Mouse (Mus musculus) macrophage (primary cell): Measurements from ENCODE around the gene Tent4a. TPM values are rescaled to one million over a fixed set of nuclear protein-coding genes. Genes with fewer than 3 reads are reported as not detected.

ENCODE experiments used
- H3K27ac ChIP-seq: fragments of 350-480 bp; formaldehyde crosslinking; 2 replicates; pipeline ENCODE4 v1.9.0; 2021
- H3K36me3 ChIP-seq: fragments of 350-480 bp; formaldehyde crosslinking; 2 replicates; pipeline ENCODE4 v1.9.0; 2021; ENCODE audit errors: inconsistent target
- H3K4me3 ChIP-seq: fragments of 350-480 bp; formaldehyde crosslinking; 2 replicates; pipeline ENCODE4 v1.9.0; 2021; ENCODE audit errors: inconsistent target
- H3K79me2 ChIP-seq: fragments of 350-480 bp; formaldehyde crosslinking; 2 replicates; pipeline ENCODE4 v1.9.0; 2021; ENCODE audit errors: inconsistent target
- WGBS: methylation state at CpG from one replicate; pipeline ENCODE4 v1.1.7; 2026; ENCODE audit warnings: inconsistent platforms; ENCODE audit not compliant: missing documents; 5-methylcytosine and 5-hydroxymethylcytosine counted together
- polyA plus RNA-seq: library from polyadenylated mRNA; stranded (reverse); fragments of 250-400 nt; gene quantifications from 3 replicates; pipeline ENCODE4 v1.2.4, GENCODE M21; 2018; ENCODE audit warnings: inconsistent platforms

Tent4a gene
- polyA plus RNA-seq, 1 experiment from 2014 or later: 9.7 TPM

DNA sequence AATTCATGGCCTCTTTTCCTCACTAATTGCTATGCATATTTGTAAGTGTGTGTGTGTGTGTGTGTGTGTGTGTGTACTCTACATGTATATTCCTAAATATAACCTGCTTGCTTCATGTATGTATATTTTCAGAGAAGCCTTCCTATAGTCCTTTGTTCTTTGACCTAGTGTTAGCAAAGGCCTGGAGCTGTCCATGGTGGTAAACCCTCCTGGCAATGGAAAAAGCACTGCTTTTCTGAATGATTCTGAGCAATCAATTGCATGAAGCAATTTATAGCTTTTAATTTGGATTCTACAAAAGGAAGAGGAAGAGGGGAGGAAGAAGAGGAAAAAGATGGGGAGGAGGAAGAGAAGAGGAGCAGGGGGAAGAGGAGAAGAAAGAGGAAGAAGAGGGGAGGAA, 22.3 kb upstream of the Tent4a start:
- no peak overlapping the region for H3K27ac ChIP-seq
- H3K4me3 ChIP-seq: no peak overlapping the region
- H3K36me3 ChIP-seq: no peaks in the 10 kb centered on the region
- H3K79me2 ChIP-seq: no peaks in the 10 kb centered on the region

- no peaks in the 10 kb centered on the region for H3K79me2 ChIP-seq
- H3K36me3 ChIP-seq: no peaks in the 10 kb centered on the region
- no peak overlapping the region for H3K27ac ChIP-seq
- WGBS: 82% methylated on average over 6 of the region's 6 CpGs
- H3K4me3 ChIP-seq: no peak overlapping the region
These were observed 21.6 kb upstream of the Tent4a start for GRCm38 (mm10) chr13:69555957-69556482.

DNA sequence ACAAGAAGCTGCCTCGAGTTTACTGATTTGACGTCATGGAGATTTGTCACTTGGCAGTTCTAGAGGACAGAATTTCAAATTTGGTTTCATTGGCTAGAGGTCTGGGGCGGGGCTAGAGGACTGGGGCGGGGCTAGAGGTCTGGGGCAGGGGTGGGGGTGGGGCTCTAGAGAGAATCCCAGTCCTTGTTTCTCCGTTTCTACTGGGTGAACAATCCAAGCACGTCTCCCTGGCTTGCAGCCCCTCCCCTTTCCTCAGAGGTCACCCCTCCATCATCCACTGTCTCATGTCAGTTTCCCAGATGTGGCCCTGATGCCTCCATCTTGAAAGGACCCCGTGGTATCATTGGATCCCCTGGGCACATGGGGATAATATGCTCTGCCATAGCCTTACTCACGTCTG, 20.6 kb upstream of the Tent4a start:
- H3K79me2 ChIP-seq: no peaks in the 10 kb centered on the region
- H3K4me3 ChIP-seq: no peak overlapping the region
- H3K27ac ChIP-seq: no peak overlapping the region
- WGBS: 24% methylated on average over 8 of the region's 8 CpGs
- H3K36me3 ChIP-seq: no peaks in the 10 kb centered on the region

DNA sequence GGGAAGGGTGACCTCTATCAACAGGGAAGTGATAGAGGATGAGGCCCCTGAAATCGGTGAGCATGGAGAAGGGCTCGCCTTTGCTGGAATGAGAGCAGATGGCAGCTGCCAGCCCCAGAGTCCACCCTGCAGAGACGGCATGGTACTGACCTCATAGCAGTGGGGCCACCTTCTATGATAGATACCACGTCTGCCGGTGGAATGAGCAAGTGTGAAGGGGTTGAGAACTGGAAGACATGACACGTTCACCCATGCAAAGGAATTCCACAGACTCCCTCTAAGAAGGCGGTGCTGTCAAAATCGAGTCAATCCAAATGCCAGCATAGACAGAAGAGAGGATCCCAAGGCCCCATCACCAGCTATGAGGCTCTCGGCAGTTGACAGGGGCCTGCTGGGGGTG, 19.8 kb upstream of the Tent4a start:
- WGBS: 72% methylated on average over 8 of the region's 9 CpGs
- H3K4me3 ChIP-seq: no peak overlapping the region
- no peaks in the 10 kb centered on the region for H3K36me3 ChIP-seq
- H3K27ac ChIP-seq: no peak overlapping the region
- H3K79me2 ChIP-seq: no peaks in the 10 kb centered on the region

DNA sequence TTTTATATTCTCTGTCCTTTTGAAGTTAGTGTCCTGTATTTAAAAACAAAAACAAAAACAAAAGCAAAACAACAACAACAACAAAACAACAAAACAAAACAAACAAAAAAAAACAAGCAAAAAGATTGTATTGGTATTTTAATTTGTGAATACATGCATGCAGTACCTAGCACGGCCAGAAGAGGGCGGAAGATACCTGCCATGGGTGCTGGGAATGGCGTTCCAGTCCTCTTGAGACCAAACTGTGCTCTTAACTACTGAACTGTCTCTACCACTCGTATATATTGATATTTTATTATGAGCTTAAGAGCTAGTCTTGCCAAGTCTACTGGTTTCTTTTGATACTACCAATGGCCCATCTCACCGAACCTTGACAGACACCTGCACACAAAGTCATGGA, 18.6 kb upstream of the Tent4a start:
- H3K27ac ChIP-seq: no peak overlapping the region
- no peaks in the 10 kb centered on the region for H3K79me2 ChIP-seq
- H3K36me3 ChIP-seq: no peaks in the 10 kb centered on the region
- 22% methylated on average over 5 of the region's 5 CpGs for WGBS
- H3K4me3 ChIP-seq: no peak overlapping the region

DNA sequence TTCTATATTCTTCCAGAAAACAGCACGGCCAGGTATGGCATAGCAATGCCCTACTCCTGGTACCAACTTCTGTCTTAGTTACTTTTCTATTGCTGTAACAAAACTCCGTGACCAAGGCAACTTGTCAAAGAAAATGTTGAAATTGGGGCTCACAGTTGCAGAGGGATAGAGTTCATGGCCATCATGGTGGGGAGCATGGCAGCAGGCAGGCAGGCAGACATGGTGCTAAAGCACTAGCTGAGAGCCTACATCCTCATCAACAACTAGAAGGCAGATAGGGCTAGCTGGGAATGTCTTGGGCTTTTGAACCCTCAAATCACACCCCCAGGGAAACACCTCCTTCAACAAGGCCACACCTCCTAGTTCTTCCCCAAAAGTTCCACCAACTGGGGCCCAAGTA, 16.4 kb upstream of the Tent4a start:
- 92% methylated on average over 2 of the region's 2 CpGs for WGBS
- H3K36me3 ChIP-seq: no peaks in the 10 kb centered on the region
- no peak overlapping the region for H3K27ac ChIP-seq
- H3K79me2 ChIP-seq: no peaks in the 10 kb centered on the region
- no peak overlapping the region for H3K4me3 ChIP-seq

DNA sequence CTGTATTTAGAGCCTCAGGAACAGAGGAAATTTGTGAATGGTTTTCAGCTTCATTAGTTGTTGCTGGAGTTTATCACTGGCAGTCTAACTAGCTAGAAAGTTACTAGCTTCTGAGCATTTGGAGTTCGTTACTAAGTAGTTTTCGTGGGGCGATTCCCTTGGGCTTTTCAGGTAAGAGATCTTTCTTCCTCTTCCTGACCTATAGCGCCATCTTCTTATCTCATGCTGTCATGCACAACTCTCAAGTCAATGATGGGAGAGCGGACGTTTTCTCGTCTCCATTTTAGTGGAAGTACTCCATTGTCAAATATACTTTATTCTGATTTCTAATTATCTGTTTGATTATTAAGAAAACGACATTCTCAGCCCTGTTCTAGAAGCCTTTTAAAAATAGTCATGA, 15.6 kb upstream of the Tent4a start:
- no peaks in the 10 kb centered on the region for H3K79me2 ChIP-seq
- WGBS: 68% methylated on average over 8 of the region's 8 CpGs
- H3K27ac ChIP-seq: no peak overlapping the region
- H3K36me3 ChIP-seq: no peaks in the 10 kb centered on the region
- no peak overlapping the region for H3K4me3 ChIP-seq

- Histone ChIP-seq H3K4me3 (no peak overlapping the region), H3K79me2 (no peaks in the 10 kb centered on the region), H3K27ac (no peak overlapping the region), H3K36me3 (no peaks in the 10 kb centered on the region)
- 84% methylated on average over 16 of the region's 16 CpGs for WGBS
These were observed 13.2 kb upstream of the Tent4a start for GRCm38 (mm10) chr13:69547488-69548180.

DNA sequence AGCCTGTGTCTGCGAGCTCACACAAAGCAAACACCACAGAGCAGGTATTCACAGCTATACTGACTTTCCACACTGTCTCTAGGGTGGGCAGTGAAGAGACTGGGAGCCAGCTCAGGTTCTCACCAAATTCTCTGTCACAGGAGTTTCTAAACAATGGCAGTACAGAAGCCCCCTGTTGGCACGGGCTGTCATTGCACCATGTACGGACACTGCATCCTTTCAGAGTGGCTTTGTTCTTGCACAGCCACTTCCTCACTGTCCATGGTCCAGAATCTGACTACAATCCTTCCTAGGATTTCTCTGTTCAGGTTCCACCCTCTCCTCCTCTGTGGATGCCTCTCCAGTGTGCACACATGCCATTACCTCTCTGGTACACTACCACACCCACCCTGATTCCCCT, 10.6 kb upstream of the Tent4a start:
- H3K36me3 ChIP-seq: no peaks in the 10 kb centered on the region
- no peak overlapping the region for H3K27ac ChIP-seq
- no peak overlapping the region for H3K4me3 ChIP-seq
- H3K79me2 ChIP-seq: no peaks in the 10 kb centered on the region
- 32% methylated on average over 3 of the region's 3 CpGs for WGBS

DNA sequence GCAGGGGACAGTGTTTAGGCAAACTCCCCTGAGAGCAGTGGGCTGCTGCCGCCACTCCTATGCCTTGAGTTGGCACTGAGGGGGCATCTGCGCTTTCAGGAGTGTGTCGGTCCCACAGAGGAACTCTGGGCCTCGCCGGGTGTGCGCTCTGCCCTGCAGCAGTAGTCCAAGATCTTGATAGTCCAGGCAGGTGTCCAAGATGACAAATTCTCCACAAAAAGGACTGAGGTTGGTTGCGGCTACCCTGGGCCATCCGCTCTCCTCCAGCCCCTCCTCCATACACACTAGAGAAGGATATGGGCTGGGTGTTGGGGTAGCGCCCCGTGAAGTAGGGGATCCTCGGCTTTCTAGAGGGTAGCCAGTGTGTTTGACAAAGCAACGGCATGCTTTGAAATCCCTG, 9.2 kb upstream of the Tent4a start:
- Histone ChIP-seq H3K4me3 (no peak overlapping the region), H3K79me2 (no peaks in the 10 kb centered on the region), H3K27ac (no peak overlapping the region), H3K36me3 (no peaks in the 10 kb centered on the region)
- 94% methylated on average over 10 of the region's 12 CpGs for WGBS

GRCm38 (mm10) chr13:69542571-69543352, 8.3 kb upstream of the Tent4a start:
- 84% methylated on average over 17 of the region's 17 CpGs for WGBS
- Histone ChIP-seq H3K27ac (no peak overlapping the region), H3K36me3 (no peaks in the 10 kb centered on the region), H3K4me3 (no peak overlapping the region), H3K79me2 (no peaks in the 10 kb centered on the region)

DNA sequence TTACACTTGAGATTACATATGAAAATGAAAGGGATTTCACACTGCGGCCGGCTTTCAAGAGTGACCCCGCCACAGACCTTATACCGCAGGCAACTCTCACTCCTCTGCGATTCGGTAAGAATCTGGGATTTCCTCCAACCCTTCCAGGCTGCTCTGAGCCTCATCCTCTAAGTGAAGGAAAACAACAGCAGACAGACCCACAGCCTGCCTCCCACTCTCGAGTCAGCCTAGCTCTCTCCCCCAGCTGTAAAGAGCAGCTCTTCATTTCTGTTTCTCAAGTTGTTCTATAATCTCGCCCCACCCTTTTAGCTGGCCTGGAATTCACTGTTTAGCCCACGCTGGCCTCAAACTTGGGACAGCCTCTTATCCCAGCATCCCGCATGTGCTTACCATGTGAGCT, 7.4 kb upstream of the Tent4a start:
- Histone ChIP-seq H3K27ac (no peak overlapping the region), H3K79me2 (no peaks in the 10 kb centered on the region), H3K4me3 (no peak overlapping the region), H3K36me3 (no peaks in the 10 kb centered on the region)
- WGBS: 82% methylated on average over 10 of the region's 10 CpGs

- no peaks in the 10 kb centered on the region for H3K79me2 ChIP-seq
- 32% methylated on average over 5 of the region's 6 CpGs for WGBS
- H3K4me3 ChIP-seq: no peak overlapping the region
- no peak overlapping the region for H3K27ac ChIP-seq
- H3K36me3 ChIP-seq: no peaks in the 10 kb centered on the region
These were observed 6.8 kb upstream of the Tent4a start for GRCm38 (mm10) chr13:69541209-69541608.

- Histone ChIP-seq H3K27ac (no peak overlapping the region), H3K36me3 (no peaks in the 10 kb centered on the region), H3K4me3 (no peak overlapping the region), H3K79me2 (no peaks in the 10 kb centered on the region; the same call in 1 of the 2 replicates)
- WGBS: 52% methylated on average over 4 of the region's 4 CpGs
These were observed 3.9 kb upstream of the Tent4a start for GRCm38 (mm10) chr13:69538327-69538726.

DNA sequence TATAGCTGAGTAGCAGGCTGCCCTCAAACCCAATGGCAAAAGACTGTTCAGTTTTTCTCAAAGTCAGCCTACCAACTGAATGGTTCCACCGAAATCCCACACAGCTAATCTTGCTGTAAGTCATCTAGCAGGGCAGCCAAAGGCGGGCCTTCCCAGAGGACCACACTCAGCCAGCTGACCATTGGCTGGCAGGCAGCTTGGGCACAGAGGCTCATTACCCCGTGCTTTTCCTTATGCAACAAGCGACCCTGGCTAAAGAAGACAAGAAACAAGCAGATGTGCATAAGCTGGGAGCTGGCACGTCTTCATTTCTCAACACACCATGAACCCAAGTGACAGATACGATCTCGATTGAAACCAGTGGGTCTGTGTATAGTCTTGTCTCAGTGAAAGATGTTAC, 2.9 kb upstream of the Tent4a start:
- H3K79me2 ChIP-seq: peaks cover 10% of the 10 kb centered on the region
- 88% methylated on average over 7 of the region's 7 CpGs for WGBS
- H3K27ac ChIP-seq: no peak overlapping the region
- no peak overlapping the region for H3K4me3 ChIP-seq
- no peaks in the 10 kb centered on the region for H3K36me3 ChIP-seq
